23 mouse cellular contexts compared by ENCODE assay signal in the genomic region with DNA sequence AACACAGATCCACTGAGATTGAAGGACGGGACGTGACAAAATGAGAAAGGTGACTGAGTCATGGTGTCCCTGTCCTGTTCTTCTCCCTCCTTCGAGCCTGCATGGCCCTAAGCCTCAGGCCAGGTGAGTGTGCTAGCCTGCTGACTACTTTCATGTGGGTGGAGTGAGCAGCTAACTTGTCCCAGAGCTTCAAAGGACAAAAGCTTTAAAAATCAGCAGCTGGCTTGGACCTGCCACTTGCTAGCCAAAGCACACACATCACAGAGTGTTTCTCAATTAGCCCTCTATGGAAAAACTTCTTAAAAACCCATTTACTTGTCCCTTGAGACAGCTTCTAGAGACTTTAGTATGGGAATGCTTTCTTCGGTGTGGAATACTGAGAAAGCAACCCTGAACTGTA. TPM values are rescaled to one million over a fixed set of nuclear protein-coding genes. Genes with fewer than 3 reads are reported as not detected.
"Had no signal": no experiment of that assay in that cellular context is flagged by ENCODE, and none has a peak within 500 bp of the region (broad histone marks: within the 10 kb centered on the region; RNA-seq: fewer than 3 reads in every experiment).

No protein-coding gene starts in this region.

- H3K9me3 ChIP-seq: liver, embryonic 12.5 days; liver, embryonic 15.5 days; lung, embryonic 15.5 days; megakaryocyte, embryonic 14.5 days; midbrain, embryonic 10.5 days; midbrain, embryonic 13.5 days; neural tube, embryonic 13.5 days; stomach, embryonic 15.5 days had no signal

- H3K36me3 ChIP-seq: liver, embryonic 12.5 days; liver, embryonic 15.5 days; lung, embryonic 15.5 days; midbrain, embryonic 10.5 days; midbrain, embryonic 13.5 days; neural tube, embryonic 13.5 days; stomach, embryonic 15.5 days had no signal

- DNase-seq: kidney, postnatal 25 days; layer of hippocampus, adult 9-11 months; liver; lung, adult 18-20 months; lung, postnatal 10 days; lung, postnatal 36 days; retina, postnatal 1 day; right cerebral cortex, postnatal 25 days; spleen, adult 18-20 months; thymus, postnatal 25 days had no signal

- ATAC-seq: liver, embryonic 12.5 days; midbrain, embryonic 13.5 days had no signal

- H3K9ac ChIP-seq: liver, embryonic 12.5 days; liver, embryonic 15.5 days; lung, embryonic 15.5 days; midbrain, embryonic 13.5 days; neural tube, embryonic 13.5 days; stomach, embryonic 15.5 days had no signal

- H3K4me3 ChIP-seq: layer of hippocampus, adult 2 months; liver, embryonic 12.5 days; liver, embryonic 15.5 days; lung, embryonic 15.5 days; megakaryocyte, embryonic 14.5 days; midbrain, embryonic 10.5 days; midbrain, embryonic 13.5 days; myocyte; neural tube, embryonic 13.5 days; stomach, embryonic 15.5 days had no signal

- H3K4me1 ChIP-seq: liver, embryonic 12.5 days; liver, embryonic 15.5 days; lung, embryonic 15.5 days; megakaryocyte, embryonic 14.5 days; stomach, embryonic 15.5 days had no signal

- H3K27ac ChIP-seq: kidney, postnatal 0 days; layer of hippocampus, adult 2 months; liver, embryonic 12.5 days; liver, embryonic 15.5 days; lung, embryonic 15.5 days; midbrain, embryonic 10.5 days; midbrain, embryonic 13.5 days; neural tube, embryonic 13.5 days; stomach, embryonic 15.5 days had no signal

- H3K27me3 ChIP-seq: liver, embryonic 15.5 days; lung, embryonic 15.5 days; midbrain, embryonic 13.5 days; neural tube, embryonic 13.5 days; stomach, embryonic 15.5 days had no signal

- H3K4me2 ChIP-seq: liver, embryonic 12.5 days; liver, embryonic 15.5 days; lung, embryonic 15.5 days; midbrain, embryonic 13.5 days; neural tube, embryonic 13.5 days; stomach, embryonic 15.5 days had no signal

RNA-seq across cellular contexts. Expression of gene Arhgef33, which starts 5.2 kb away (rescaled TPM):
- total RNA-seq: neutrophil, adult 5-6 weeks had no signal
- polyA plus RNA-seq: liver, embryonic 15.5 days had no signal

RNA-seq across cellular contexts. Expression of gene Morn2, which starts 22.4 kb away (rescaled TPM):
- total RNA-seq: monocyte, adult 5-6 weeks had no signal
